Mouse (Mus musculus): ENCODE measurements around the gene Cyp2u1. TPM values are rescaled to one million over a fixed set of nuclear protein-coding genes. Genes with fewer than 3 reads are reported as not detected.

The Cyp2u1 gene
- total RNA-seq, 2 experiments from 2014 or later = 28.7 to 29.2 TPM

DNA sequence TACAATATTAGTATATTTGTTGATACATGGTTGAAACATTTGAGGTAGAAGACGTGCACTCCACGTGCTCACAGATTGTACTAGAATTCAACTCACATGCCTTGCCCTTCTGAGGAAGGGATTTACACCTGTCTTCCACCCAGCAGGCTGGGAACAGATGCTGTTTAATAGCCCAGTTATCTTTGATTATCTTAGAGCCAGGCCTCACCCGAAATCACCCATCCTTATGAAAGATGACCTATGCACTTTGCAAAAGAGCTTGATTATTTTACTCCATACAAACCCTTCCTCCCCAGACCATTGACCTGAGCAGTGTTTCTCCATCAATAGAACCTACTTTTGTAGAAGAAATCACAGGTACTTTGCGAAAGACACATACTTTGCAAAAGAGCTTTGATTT, 7.5 kb upstream of the Cyp2u1 start:
- no peak for DNase-seq
- intact Hi-C loops (cut with DNase I) = no loop called here

DNA sequence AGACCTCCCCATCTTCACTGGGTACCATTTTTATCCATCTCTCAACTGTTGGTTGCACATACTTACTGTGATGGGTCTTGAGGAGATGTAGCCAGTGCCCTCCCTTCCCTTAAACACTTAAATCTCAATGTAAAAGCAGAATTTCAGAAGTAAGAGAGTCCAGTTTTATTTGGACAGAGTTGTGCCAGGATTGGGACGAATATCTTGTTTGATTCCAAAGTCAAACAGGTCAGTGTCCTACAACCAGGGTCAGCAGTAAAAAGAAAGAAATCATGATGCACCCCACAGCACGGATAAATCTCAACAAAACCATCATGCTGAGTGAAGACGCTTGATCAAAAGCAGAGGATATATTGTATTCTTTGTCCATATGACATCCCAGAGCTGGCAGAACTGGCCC, 4.8 kb upstream of the Cyp2u1 start:
- no peak for DNase-seq
- intact Hi-C loops (cut with DNase I) = no loop called here

DNA sequence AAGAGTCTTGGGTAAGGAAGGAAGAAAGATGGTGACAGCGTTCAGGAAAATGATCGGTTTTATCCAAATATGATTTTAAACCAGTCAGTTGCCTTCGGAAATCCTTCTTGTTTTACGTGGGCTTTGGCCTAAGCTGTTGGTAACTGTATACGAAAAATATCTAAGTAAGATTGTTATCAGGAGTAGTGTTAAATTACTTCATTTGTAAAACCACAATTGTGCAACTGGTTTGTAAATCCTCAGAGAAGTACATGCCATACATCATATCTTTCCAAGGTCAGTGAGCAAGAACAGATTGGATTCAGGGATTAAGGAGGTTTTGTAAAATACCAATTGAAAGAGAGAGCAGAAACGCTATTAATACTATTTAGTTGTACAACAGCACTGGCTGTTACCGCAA, 3.2 kb upstream of the Cyp2u1 start:
- intact Hi-C loops (cut with DNase I) = no loop called here
- no peak for DNase-seq

DNA sequence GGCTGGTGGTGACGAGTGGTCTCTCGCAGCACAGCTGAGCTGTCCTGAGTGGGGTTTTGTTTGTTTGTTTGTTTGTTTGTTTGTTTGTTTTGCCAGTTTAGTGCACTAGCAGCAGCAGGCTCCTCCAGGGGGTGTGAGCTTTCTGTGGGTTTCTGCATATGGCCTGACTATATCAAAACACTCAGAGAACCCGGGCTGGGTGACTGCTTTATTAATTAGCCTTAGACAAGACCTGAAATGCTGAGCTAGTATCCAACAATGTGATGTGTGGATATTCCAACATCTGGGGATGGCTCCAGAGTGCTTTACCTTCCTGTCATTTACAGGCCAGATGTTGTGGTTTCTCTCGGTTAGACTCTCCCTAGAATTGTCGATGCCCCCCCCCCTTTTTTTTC, 290 bp upstream of the Cyp2u1 start:
- no peak for DNase-seq
- intact Hi-C loops (cut with DNase I) = loop anchor here (5.0 kb wide), 1 partner anchor 249 kb away; no protein-coding TSS in a partner anchor

DNA sequence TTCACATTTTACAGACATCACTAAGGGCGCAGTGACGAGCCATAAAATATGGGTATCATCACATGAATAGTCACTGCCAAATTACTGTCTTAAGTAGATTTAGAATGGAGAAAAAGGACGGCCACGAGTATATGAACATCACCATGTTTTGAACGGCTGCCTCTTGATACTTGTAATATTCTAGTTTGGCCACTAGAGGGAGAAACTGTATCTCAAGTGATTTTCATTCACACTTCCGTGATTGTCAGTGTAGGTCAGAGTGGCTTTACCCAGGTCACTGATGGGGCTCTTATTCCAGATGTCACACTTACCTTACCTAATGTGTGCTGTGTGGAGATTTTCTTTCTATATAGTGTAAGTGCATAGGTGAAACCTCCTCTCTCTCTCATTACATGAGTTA, 3.1 kb downstream of the Cyp2u1 start:
- intact Hi-C loops (cut with DNase I) = loop anchor here (5.0 kb wide), 1 partner anchor 252 kb away; no protein-coding TSS in a partner anchor
- DNase-seq = peak; percentile 35 to 44

DNA sequence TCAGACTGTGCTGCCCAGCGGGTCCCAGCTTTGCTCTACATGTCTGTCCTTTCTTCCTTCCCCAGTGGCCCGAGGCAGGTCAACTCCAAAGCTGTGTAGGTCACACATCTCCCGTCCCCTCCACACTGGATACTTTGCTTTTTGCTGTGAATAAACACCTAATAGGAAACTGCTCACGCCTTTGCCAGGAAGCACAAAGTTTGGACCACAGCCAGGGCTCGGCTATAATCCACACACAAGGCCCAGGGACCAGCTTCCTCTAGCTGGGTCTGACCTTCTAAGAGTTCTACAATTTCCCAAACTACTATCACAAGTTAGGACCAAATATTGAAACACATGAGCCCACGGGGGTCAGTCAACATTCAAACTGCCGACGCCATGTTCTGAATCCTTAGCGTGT, 3.9 kb downstream of the Cyp2u1 start:
- intact Hi-C loops (cut with DNase I) = no loop called here
- DNase-seq = peak; percentile 16 to 18

DNA sequence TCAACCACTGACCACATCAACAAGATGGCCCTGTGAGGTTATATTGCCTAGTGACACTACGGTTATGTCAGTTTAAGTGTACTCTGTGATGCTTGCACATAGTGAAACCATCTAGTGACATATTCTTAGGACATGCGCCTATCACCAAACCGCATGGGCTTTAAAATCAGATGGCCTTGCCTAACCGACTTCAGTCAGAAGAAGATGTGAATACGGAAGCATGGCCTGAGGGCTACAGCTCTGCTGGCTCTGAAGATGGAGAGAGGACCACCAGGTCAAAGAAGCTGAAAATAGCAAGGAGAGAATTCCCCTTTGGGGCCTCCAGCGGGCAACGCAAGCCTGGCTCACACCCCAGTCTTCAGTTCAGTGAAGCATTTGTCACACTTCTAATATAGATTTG, 6.1 kb downstream of the Cyp2u1 start:
- intact Hi-C loops (cut with DNase I) = no loop called here
- DNase-seq = no peak

DNA sequence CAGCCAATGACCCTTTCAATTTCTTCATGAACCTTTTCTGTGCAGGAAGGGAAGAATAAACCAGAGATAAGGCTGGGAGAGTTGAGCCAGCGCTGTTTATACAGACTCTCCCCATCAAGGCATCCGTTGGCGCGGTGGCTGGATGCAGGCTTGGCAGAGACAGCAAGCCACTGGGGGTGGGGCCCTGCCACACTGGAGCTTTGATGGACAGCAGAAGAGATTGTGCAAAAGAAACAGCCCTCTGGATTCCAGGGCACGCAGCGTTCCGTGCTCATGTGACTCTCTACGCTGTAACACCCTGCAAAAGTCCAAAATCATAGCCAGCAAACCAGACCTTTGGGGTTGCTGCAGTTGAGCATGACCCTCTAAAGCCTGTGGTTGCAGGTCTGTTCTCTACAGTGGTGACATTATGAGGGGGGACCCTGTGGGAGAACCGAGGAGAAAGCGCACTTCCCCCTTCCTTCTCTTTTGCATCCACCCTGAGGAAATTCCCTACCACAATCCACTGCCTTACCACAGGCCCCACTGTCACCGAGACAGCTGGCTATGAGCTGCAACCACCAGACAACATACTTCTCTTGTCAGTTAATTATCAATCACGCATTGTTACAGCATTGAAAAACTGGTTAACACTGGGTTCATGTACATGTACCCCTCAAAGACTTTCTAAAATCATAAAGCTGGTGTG, 7.4 kb downstream of the Cyp2u1 start:
- peak; percentile 73 to 76 for DNase-seq

DNA sequence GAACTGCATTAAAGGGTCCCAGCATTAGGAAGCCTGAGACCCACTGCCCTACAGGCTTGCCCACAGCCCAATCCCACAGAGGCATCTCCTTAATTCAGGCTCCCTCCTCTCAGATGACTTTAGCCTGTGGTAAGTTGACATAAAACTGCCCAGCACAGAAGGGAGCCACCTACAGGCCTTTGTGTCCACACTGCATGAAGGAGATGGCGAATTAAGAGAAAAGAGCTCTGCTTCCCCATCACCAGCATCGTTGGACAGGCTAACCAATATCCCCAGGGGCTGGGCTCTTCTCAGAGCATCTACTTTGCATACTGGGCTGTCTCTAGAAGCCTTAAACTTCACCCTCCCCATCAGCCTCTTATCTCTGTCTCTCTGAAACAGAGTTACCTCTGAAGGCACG, 8.5 kb downstream of the Cyp2u1 start:
- intact Hi-C loops (cut with DNase I) = no loop called here

More for the DNA sequence above, 7.4 kb downstream of the Cyp2u1 start:
- intact Hi-C loops (cut with DNase I) = no loop called here

DNA sequence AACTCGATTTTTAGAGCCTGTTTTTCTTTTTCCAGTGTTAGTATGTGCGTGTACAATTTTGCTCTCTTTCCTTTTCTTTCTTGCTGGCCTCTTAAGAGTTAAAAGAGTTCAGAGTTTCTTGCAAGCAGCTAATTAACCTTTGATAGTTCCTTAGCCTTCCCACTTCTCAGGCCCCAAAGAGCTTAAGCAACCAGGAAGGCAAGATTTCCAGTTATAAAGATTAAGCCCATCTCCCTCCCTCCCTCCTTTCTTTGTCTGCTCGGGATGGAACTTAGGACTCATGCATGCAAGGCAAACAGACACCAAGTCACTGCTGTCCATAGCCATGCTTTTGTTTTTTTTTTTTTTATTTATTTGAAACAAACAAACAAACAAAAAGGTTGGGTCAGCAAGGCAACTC, 10.1 kb downstream of the Cyp2u1 start:
- DNase-seq = no peak
- intact Hi-C loops (cut with DNase I) = no loop called here

More for the DNA sequence above, 8.5 kb downstream of the Cyp2u1 start:
- DNase-seq = no peak

DNA sequence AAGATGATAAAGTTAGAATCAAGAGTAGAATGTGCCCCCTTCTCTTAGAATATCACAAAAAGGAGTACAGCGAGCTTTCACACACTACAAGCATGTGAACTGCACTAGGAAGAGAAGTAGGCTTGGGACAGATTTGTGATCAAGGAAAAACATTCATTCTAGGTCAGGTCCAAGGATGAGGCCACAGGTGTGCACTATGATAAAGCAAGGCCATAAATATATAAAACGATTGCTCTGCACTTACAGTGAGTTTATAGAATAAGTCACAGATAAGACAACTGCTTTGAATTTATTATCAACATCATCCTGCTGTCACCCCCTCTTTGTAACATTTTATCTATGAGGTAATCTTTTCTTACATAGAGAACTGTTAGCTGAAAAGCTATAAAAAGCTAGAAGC, 10.7 kb downstream of the Cyp2u1 start:
- no peak for DNase-seq
- intact Hi-C loops (cut with DNase I) = no loop called here

DNA sequence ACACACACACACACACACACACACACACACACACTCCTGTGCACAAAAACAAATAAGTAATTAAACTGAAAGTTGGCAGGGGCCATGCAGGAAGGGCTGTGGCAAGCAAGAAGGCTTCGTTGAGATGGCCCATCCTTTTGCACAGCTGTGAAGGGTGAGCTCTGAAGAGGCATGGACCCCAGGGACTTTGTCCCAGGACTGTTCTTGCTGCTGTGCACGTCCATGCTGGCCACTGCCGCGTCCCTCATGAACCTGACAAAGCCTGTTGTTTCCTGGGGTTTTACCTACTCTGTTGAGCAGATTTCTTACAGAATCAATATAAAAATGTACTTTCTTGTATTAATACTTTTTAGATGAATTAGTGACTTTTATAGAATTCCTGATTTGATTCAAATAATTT, 11.1 kb downstream of the Cyp2u1 start:
- no peak for DNase-seq
- intact Hi-C loops (cut with DNase I) = no loop called here

DNA sequence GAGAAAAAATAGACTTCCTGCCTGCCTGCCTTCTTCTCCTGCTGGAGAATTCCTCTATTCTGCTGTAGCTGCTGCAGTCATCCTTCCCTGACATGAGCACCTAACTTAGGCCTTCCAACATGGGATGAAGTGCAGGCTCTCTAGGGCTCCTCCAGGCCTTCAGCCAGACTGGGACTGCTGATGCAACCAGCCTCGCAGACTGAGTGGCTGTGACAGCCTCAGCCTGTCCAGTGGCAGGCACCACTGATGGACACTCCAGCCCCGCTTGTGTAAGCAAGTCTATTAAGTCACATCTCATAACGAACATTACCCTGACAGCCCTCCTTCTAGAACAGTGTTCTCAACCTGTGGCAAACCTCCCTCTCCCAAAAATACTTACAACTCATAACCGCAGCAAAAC, 28.9 kb downstream of the Cyp2u1 start:
- intact Hi-C loops (cut with DNase I) = no loop called here

DNA sequence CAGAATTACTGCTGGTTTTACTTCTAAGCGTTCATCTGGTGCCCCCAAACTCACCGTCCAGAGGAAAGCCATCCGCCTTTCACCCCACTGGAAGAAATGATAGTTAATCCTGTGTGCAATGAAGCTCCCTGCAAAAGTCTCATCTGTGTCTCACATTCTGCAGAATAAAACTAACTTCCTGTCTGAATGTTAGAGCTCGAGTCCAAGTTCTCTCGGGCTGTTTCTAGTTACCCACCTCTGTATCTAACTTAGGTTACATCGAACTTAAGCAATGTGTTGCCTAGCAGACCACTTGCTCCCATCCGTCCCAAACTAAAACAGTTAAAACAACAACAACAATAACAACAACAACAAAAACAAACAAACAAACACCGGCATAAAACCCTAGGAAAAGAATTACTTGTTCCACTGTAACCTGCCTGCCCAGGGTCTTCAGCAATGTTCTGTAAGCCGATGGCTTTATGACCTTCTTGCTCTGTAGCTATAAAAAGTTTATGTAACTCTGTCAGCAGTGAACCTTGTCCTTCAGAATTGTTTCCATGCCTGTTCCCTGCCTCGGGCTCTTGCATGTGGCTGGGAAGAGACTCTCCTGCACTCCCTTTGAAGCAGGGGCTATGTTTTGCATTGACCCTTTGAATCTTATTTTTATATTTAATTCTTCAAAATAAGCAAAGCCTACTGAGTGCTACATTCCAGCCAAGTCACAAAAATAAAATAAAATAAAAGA, 30.5 kb downstream of the Cyp2u1 start:
- no peak for DNase-seq
- intact Hi-C loops (cut with DNase I) = no loop called here

More for the DNA sequence above, 28.9 kb downstream of the Cyp2u1 start:
- no peak for DNase-seq

DNA sequence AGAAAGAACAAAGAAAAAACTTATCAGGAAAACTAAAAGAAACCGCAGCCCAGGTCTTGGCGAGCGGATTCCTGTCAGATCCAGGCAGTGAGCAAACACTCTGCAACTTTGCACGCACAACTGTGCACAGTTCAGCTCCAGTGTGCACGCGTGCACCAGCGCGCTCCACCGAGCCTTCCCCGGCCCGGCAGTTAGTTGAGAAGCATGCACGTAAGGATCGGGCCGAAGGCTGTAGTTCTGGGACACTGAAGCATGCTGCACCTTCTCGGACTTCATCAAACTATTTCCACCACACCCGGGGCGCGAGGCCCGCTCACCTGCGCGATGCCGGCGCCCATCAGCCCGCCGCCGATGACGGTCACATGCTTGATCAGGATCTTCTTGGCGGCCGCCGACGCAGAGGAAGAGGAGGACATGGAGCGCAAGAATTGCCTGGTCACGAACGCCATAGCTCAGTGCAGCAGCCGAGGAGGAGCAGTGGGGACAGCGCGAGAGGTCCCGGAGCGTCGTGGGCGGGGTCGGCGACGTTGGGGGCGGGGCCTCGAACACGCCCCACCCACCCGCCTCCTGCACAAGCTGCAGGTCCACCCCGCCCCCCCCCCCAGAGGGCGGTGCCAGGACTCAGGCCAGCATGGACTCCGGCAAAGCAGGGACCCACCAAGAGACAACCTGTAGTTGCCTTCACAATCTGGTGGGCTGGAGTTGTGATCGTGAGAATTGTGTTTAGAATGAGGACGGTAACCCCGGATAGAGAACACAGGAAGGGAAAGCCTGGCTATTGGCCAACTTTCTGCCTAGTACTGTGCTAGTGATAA, 31.3 kb downstream of the Cyp2u1 start, which contains the start of gene Hadh:
Gene Hadh (minus strand): TSS at position 543 of the 815 bp plus-strand sequence.
- intact Hi-C loops (cut with DNase I) = loop anchor here (2.0 kb wide), 1 partner anchor 25 kb away; no protein-coding TSS in a partner anchor
- peak; percentile 89 to 90 for DNase-seq

DNA sequence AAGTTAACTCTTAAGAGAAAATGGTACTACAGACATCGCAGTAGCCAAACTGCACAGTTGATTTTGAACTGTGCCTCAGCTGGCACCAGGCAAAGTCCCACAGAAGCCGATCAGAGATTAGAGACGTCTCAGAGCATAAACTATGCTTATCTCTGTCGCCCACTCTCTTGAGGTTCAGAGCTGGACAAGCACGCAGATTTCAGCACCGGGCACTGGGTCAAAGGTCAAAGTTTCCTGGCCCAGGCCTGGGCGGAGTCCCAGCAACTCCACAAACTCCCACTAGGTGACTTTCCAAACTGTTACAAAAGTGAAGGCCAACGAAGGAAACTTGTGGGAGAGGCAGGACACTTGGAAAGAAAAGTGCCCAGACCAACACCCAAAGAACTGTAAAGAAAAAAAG, 31.9 kb downstream of the Cyp2u1 start:
- intact Hi-C loops (cut with DNase I) = loop anchor here (2.0 kb wide), 1 partner anchor 24 kb away; no protein-coding TSS in a partner anchor

DNA sequence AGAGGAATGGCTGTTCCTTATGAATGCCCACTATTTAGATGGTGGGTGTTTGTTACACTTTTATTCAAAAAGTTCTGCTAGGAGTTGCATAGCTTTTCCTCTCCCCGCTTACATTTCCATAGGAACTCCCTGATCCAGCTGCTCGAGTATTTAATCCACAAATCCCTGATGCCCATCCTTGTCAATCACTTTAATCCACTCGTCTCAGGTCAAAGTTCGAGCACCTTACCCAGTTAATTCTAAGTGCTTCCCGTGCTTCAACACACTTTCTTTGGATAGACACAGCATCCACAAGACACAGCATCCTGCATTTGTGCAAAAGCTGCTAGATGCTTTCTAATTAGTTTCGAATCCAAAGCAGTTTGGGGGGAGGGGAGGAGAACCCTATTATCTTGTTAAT, 32.6 kb downstream of the Cyp2u1 start:
- intact Hi-C loops (cut with DNase I) = loop anchor here (2.0 kb wide), 1 partner anchor 24 kb away; no protein-coding TSS in a partner anchor

More for the DNA sequence above, 31.9 kb downstream of the Cyp2u1 start:
- DNase-seq = peak; percentile 75 to 81

DNA sequence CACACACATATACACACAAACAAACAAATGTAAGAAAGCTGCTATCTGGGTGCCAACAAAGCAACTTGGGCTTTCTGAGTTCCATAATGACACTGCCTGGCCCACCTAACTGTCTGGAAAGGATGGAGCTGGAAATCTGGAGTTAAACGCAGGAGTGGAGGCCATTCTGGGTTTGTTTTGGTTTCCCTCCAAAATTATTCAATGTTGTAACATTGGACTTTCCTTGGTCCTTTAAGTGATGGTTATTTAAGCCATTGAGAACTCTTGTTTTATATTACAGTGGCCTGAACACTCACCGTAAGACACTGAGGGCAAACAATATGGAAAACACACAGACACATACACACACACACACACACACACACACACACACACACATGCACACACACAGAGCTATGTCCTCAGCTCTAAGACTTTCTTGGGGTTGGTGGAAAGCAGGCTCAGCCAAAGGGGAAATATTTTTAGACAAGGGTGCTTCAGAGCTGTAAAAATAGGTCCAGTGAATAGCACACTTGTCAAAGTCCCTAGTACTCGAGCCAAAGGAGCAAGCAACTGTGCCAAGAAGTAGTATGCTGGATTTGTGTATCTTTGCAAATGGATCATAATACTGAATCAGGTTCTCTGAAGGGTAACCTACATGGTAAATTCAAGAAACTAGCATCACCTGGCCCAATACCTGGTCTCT, 36.5 kb downstream of the Cyp2u1 start:
- DNase-seq = peak; percentile 54 to 57

More for the DNA sequence above, 32.6 kb downstream of the Cyp2u1 start:
- no peak for DNase-seq

DNA sequence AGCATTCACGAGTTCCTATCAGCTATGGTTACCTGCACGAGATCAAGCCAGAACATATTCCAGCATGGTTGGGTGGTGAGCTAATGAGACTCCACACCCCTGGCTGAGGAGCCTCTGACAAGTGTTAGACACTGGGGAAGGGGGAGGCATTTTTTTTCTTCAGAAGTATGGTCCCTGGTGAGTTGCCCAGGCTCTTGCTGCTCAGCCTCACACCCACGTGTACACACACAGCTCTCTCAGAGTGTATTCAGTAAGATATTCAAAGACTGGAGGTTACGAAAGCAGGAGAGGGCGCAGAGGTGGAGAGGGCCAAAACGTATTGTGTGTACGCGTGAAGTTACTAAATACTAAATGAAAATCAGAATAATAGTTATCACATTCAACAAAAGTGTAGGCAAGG, 37.5 kb downstream of the Cyp2u1 start:
- intact Hi-C loops (cut with DNase I) = no loop called here
- no peak for DNase-seq

More for the DNA sequence above, 36.5 kb downstream of the Cyp2u1 start:
- intact Hi-C loops (cut with DNase I) = no loop called here

DNA sequence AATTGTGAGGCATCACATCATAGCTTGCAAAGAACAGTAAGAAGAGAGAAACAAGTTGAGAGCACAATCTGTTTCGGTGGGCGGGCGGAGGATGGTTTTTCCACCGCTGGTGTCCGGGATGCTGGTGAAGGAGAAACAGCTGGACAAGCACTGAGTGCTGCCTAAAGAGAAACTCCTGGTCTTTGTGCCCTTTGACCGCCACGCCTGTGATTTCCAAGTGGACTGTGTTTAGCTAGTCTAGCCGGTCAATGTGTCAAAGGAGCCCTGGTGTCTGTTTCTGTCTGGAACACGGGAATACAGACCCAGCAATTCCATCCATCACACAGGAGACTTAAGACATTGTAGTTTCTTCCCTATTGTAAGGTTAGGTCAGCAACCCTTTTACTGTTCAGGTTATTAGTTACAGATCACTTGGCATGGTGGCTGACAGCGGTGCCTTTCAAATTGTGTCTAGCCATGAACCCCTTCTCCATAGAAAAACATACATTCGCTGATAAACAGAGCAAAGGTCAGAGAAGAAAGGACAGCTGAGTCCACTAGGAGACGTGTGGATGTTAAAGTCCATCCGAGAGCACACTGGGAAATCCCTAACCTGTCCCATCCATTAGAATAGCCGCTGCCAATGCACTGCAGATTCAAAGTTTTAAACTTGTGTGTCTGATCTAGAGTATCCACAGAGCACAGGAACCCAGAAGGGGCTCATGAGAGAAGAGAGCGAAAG, 39.1 kb downstream of the Cyp2u1 start:
- intact Hi-C loops (cut with DNase I) = no loop called here
- no peak for DNase-seq

Data from heart, postnatal 10 days (tissue).